ENCODE assay signal across 8 mouse cellular contexts in genomic region chr6:67535777-67536054, GRCm38 (mm10). TPM values are rescaled to one million over a fixed set of nuclear protein-coding genes. Genes with fewer than 3 reads are reported as not detected.
DNase-seq lines count a peak whose midpoint lies in the region; ATAC-seq and TF ChIP-seq lines count a peak whose summit lies in the region.

TSS of gene Tacstd2 (minus strand) at chr6:67535796.

- H3K27me3 ChIP-seq in thymus, adult 2 months (ENCODE audit: control insufficient read depth, insufficient read depth, low read length), result peaks cover 12% of the 10 kb centered on the region; the same call in 1 of the 2 replicates
- H3K27me3 ChIP-seq in intestine, embryonic 14.5 days (replicated peaks; ENCODE audit: control insufficient read depth, insufficient read depth, low read length), result peaks cover 63% of the 10 kb centered on the region
- H3K27me3 ChIP-seq in stomach, postnatal 0 days (ENCODE audit: control insufficient read depth, insufficient read depth, low read length), result peaks cover 9% of the 10 kb centered on the region; the same call in 1 of the 2 replicates

- no peak for TF ChIP-seq CTCF in thymus, adult 2 months (IDR thresholded peaks at IDR 0.05; ENCODE audit: borderline replicate concordance, control insufficient read depth, extremely low read depth, insufficient read depth, low read length, poor library complexity)
- no peak for TF ChIP-seq CTCF in lung, adult 2 months (IDR thresholded peaks at IDR 0.05; ENCODE audit: insufficient read depth, low read length)
- TF ChIP-seq CTCF in stomach, postnatal 0 days (IDR thresholded peaks at IDR 0.05; ENCODE audit: low read depth), result peak; percentile 14; the same call in 1 of the 2 replicates

- H3K4me3 ChIP-seq in thymus, adult 2 months (ENCODE audit: control insufficient read depth, insufficient read depth, low read length), result peak within 1 kb of the TSS; percentile 34
- peak within 1 kb of the TSS; percentile 37 for H3K4me3 ChIP-seq in intestine, embryonic 14.5 days (ENCODE audit: low read depth, low read length)
- H3K4me3 ChIP-seq in lung, adult 2 months (replicated peaks; ENCODE audit: extremely low read depth, low read depth, low read length), result peak within 1 kb of the TSS; percentile 61
- peak within 1 kb of the TSS; percentile 44 for H3K4me3 ChIP-seq in stomach, postnatal 0 days (ENCODE audit: low read depth, low read length)

- no peak for DNase-seq in thymus, adult 2 months
- DNase-seq in thymus, postnatal 4 days, result no peak
- DNase-seq in intestine, embryonic 14.5 days (ENCODE audit: low spot score), result no peak
- DNase-seq in lung, adult 2 months, result peak; percentile 45
- DNase-seq in stomach, postnatal 0 days (ENCODE audit: low spot score), result peak; percentile 56
- no peak for DNase-seq in adrenal gland, adult 8-10 months
- no peak for DNase-seq in frontal cortex, postnatal 10 days (ENCODE audit: low spot score in 2 of 2)

- no peaks in the 10 kb centered on the region for H3K36me3 ChIP-seq in thymus, adult 2 months (ENCODE audit: control insufficient read depth, insufficient read depth, low read length)
- H3K36me3 ChIP-seq in intestine, embryonic 14.5 days (ENCODE audit: control insufficient read depth, insufficient read depth, low read length), result no peaks in the 10 kb centered on the region
- H3K36me3 ChIP-seq in stomach, postnatal 0 days (ENCODE audit: control insufficient read depth, insufficient read depth, low read length), result no peaks in the 10 kb centered on the region

- peak within 1 kb of the TSS; percentile 61 for H3K4me2 ChIP-seq in intestine, embryonic 14.5 days (ENCODE audit: low read length)
- H3K4me2 ChIP-seq in stomach, postnatal 0 days (replicated peaks; ENCODE audit: low read depth), result peak within 1 kb of the TSS; percentile 49

- no peak within 1 kb of the TSS for H3K9ac ChIP-seq in intestine, embryonic 14.5 days (ENCODE audit: low read length)
- H3K9ac ChIP-seq in stomach, postnatal 0 days (ENCODE audit: low read length), result peak within 1 kb of the TSS; percentile 61

- WGBS in thymus, adult 2 months, result 61% methylated on average over 8 of the region's 8 CpGs
- WGBS in intestine, embryonic 14.5 days, result 4% methylated on average over 8 of the region's 8 CpGs
- WGBS in lung, adult 2 months, result 9% methylated on average over 8 of the region's 8 CpGs
- under 1% methylated on average over 8 of the region's 8 CpGs for WGBS in stomach, postnatal 0 days

- no peak within 1 kb of the TSS for H3K27ac ChIP-seq in thymus, adult 2 months (ENCODE audit: control insufficient read depth, insufficient read depth, low read length)
- H3K27ac ChIP-seq in intestine, embryonic 14.5 days (ENCODE audit: low read depth), result no peak within 1 kb of the TSS
- peak within 1 kb of the TSS; percentile 83 for H3K27ac ChIP-seq in stomach, postnatal 0 days (replicated peaks)

- no peak for TF ChIP-seq EP300 in stomach, postnatal 0 days (optimal IDR thresholded peaks at IDR 0.05)

- no peaks in the 10 kb centered on the region for H3K9me3 ChIP-seq in intestine, embryonic 14.5 days (ENCODE audit: control insufficient read depth, low read length)
- no peaks in the 10 kb centered on the region for H3K9me3 ChIP-seq in stomach, postnatal 0 days (ENCODE audit: control insufficient read depth, low read length)

- ATAC-seq in intestine, embryonic 14.5 days (replicated peaks; ENCODE audit: low FRiP score, low TSS enrichment, low read depth), result peak; percentile 82
- peak; percentile 88 for ATAC-seq in stomach, postnatal 0 days (ENCODE audit: low FRiP score, low TSS enrichment)
- no peak for ATAC-seq in erythroid progenitor cell, adult 5-6 weeks (replicated peaks; ENCODE audit: low FRiP score, poor library complexity, severe bottlenecking)

- H3K4me1 ChIP-seq in thymus, adult 2 months (replicated peaks; ENCODE audit: control insufficient read depth, insufficient read depth, low read length), result peaks cover 34% of the 10 kb centered on the region
- no peaks in the 10 kb centered on the region for H3K4me1 ChIP-seq in intestine, embryonic 14.5 days (replicated peaks; ENCODE audit: control insufficient read depth, insufficient read depth, low read length)
- no peaks in the 10 kb centered on the region for H3K4me1 ChIP-seq in lung, adult 2 months (ENCODE audit: control insufficient read depth, insufficient read depth, low read length)
- no peaks in the 10 kb centered on the region for H3K4me1 ChIP-seq in stomach, postnatal 0 days (replicated peaks; ENCODE audit: control insufficient read depth, insufficient read depth)

- TF ChIP-seq POLR2A in thymus, adult 2 months (IDR thresholded peaks at IDR 0.05; ENCODE audit: control insufficient read depth, extremely low read depth, insufficient read depth, low read length, poor library complexity), result no peak
- TF ChIP-seq POLR2A in lung, adult 2 months (IDR thresholded peaks at IDR 0.05; ENCODE audit: borderline replicate concordance, extremely low read depth, low read depth, low read length), result no peak

RNA-seq across cellular contexts. Expression of gene Tacstd2, which starts in this region (rescaled TPM):
- polyA plus RNA-seq in thymus, adult 2 months (2012; rRNA removed), result 15.9 and 17.6 TPM in 2 replicates
- 6.7 and 9.6 TPM in 2 replicates for polyA plus RNA-seq in intestine, embryonic 14.5 days (2014; fragmentation: Nextera tagmentation; extraction: Ambion mirVana)
- 83.6 and 97.3 TPM in 2 replicates for polyA plus RNA-seq in lung, adult 2 months (2012; rRNA removed)
- polyA plus RNA-seq in stomach, postnatal 0 days (2015; fragmentation: Nextera tagmentation; extraction: Ambion mirVana), result 260 and 272 TPM in 2 replicates
- 3.6 TPM in 1 of 2 replicates, not detected in the other for total RNA-seq in erythroid progenitor cell, adult 5-6 weeks (2015; ENCODE audit: low replicate concordance)
- 2.4 TPM in 1 of 2 replicates, not detected in the other for total RNA-seq in erythroid progenitor cell, adult 5-6 weeks (2017; ENCODE audit: low replicate concordance)
- total RNA-seq in adrenal gland, adult 8-10 months (2022), result not detected

Comparison
In these comparisons a context has a peak if more than half of its experiments do, and no peak if none do; other contexts are left out.
1. DNase-seq: peak in lung, adult 2 months (single experiment) and stomach, postnatal 0 days (single experiment); none in thymus, adult 2 months (single experiment), thymus, postnatal 4 days (single experiment), intestine, embryonic 14.5 days (single experiment), adrenal gland, adult 8-10 months (single experiment) and frontal cortex, postnatal 10 days (0 of 2).
2. Peak in every context shown above with its lines, with median percentiles within 50 percentile points of each other: H3K4me3 ChIP-seq.